Mouse (Mus musculus) kidney, embryonic 14.5 days (tissue): Measurements from ENCODE around the gene Prkca. TPM values are rescaled to one million over a fixed set of nuclear protein-coding genes. Genes with fewer than 3 reads are reported as not detected.

Experiments
- ATAC-seq: fragments of 200-750 bp; cut with Nextera tagmentation; 2 replicates; pipeline ENCODE4 v1.8.0; 2017; ENCODE audit warnings: moderate number of reproducible peaks, mild to moderate bottlenecking, moderate TSS enrichment, moderate library complexity; ENCODE audit not compliant: low FRiP score, low TSS enrichment
- H3K27ac ChIP-seq: fragments of 300-500 bp; sonication (generic); 2 replicates; pipeline ENCODE4 v1.5.1; 2014; ENCODE audit warnings: low read depth, mild to moderate bottlenecking, low read length, moderate library complexity, mixed read lengths
- H3K27me3 ChIP-seq: fragments of 300-500 bp; sonication (generic); 2 replicates; pipeline ENCODE4 v1.6.1; 2014; ENCODE audit warnings: mild to moderate bottlenecking, low read length; ENCODE audit not compliant: control insufficient read depth, insufficient read depth
- H3K36me3 ChIP-seq: fragments of 300-500 bp; sonication (generic); 2 replicates; pipeline ENCODE4 v1.6.1; 2014; ENCODE audit warnings: low read length, mixed read lengths; ENCODE audit not compliant: control insufficient read depth, insufficient read depth
- H3K4me1 ChIP-seq: fragments of 300-500 bp; sonication (generic); 2 replicates; pipeline ENCODE4 v1.6.1; 2014; ENCODE audit warnings: low read length, mixed read lengths; ENCODE audit not compliant: control insufficient read depth, insufficient read depth
- H3K4me2 ChIP-seq: fragments of 300-500 bp; sonication (generic); replicated peaks from 2 replicates; pipeline ENCODE4 v1.6.1; 2014; ENCODE audit warnings: low read depth, mild to moderate bottlenecking, low read length
- H3K4me3 ChIP-seq: fragments of 300-500 bp; sonication (generic); 2 replicates; pipeline ENCODE4 v1.5.1; 2014; ENCODE audit warnings: mild to moderate bottlenecking, low read length
- H3K9ac ChIP-seq: fragments of 300-500 bp; sonication (generic); 2 replicates; pipeline ENCODE4 v1.6.1; 2014; ENCODE audit warnings: low read depth, mild to moderate bottlenecking, low read length, moderate library complexity
- H3K9me3 ChIP-seq: fragments of 300-500 bp; sonication (generic); 2 replicates; pipeline ENCODE4 v1.6.1; 2016; ENCODE audit warnings: low read length; ENCODE audit not compliant: control insufficient read depth
- WGBS: fragments of 180-500 bp; shearing (Covaris S2); extraction: QIAGEN DNeasy Blood & Tissue Kit; methylation state at CpG from one replicate; pipeline ENCODE4 v1.1.7; 2014; 5-methylcytosine and 5-hydroxymethylcytosine counted together
- polyA plus RNA-seq: library from polyadenylated mRNA; unstranded; fragments of >200 nt; fragmentation: Nextera tagmentation; extraction: Ambion mirVana; gene quantifications from 2 replicates; pipeline ENCODE4 v1.2.1, GENCODE M21; 2014

The Prkca gene
- polyA plus RNA-seq, 1 experiment from 2014 or later, result 10.9 TPM

GRCm38 (mm10) chr11:108156107-108156506 is 187.6 kb downstream of the Prkca start:
- Histone ChIP-seq H3K4me2 (no peak overlapping the region), H3K36me3 (no peaks in the 10 kb centered on the region), H3K9ac (no peak overlapping the region), H3K4me1 (peaks cover 7% of the 10 kb centered on the region; the same call in 1 of the 2 replicates), H3K27me3 (no peaks in the 10 kb centered on the region), H3K27ac (no peak overlapping the region), H3K9me3 (peaks cover 8% of the 10 kb centered on the region; the same call in 1 of the 2 replicates), H3K4me3 (no peak overlapping the region)
- ATAC-seq, result no peak
- WGBS, result 77% methylated on average over 5 of the region's 5 CpGs

- Histone ChIP-seq H3K9ac (no peak overlapping the region), H3K9me3 (peaks cover 8% of the 10 kb centered on the region; the same call in 1 of the 2 replicates), H3K27ac (no peak overlapping the region), H3K4me2 (no peak overlapping the region), H3K27me3 (no peaks in the 10 kb centered on the region), H3K36me3 (no peaks in the 10 kb centered on the region), H3K4me3 (no peak overlapping the region), H3K4me1 (peaks cover 14% of the 10 kb centered on the region)
- no peak for ATAC-seq
- 93% methylated on average over 8 of the region's 8 CpGs for WGBS
Observed at GRCm38 (mm10) chr11:108155088-108155580, 188.6 kb downstream of the Prkca start.

GRCm38 (mm10) chr11:108153997-108154841 is 189.5 kb downstream of the Prkca start:
- Histone ChIP-seq H3K4me1 (peaks cover 15% of the 10 kb centered on the region), H3K36me3 (no peaks in the 10 kb centered on the region), H3K9ac (no peak overlapping the region), H3K9me3 (peaks cover 8% of the 10 kb centered on the region; the same call in 1 of the 2 replicates), H3K4me3 (no peak overlapping the region), H3K27me3 (no peaks in the 10 kb centered on the region), H3K27ac (no peak overlapping the region), H3K4me2 (no peak overlapping the region)
- 78% methylated on average over 9 of the region's 9 CpGs for WGBS
- no peak for ATAC-seq

- H3K4me2 ChIP-seq, result no peak overlapping the region
- H3K36me3 ChIP-seq, result no peaks in the 10 kb centered on the region
- H3K27me3 ChIP-seq, result no peaks in the 10 kb centered on the region
- no peak for ATAC-seq
- WGBS, result 47% methylated on average over 4 of the region's 4 CpGs
- H3K9me3 ChIP-seq, result no peaks in the 10 kb centered on the region
- H3K27ac ChIP-seq, result no peak overlapping the region
- H3K4me1 ChIP-seq, result peaks cover 15% of the 10 kb centered on the region
- no peak overlapping the region for H3K9ac ChIP-seq
- no peak overlapping the region for H3K4me3 ChIP-seq
Observed at GRCm38 (mm10) chr11:108152591-108152990, 191.1 kb downstream of the Prkca start.

- WGBS, result 52% methylated on average over 7 of the region's 7 CpGs
- peaks cover 13% of the 10 kb centered on the region for H3K4me1 ChIP-seq
Observed at GRCm38 (mm10) chr11:108150410-108150809, 193.3 kb downstream of the Prkca start.

GRCm38 (mm10) chr11:108149187-108149586 is 194.5 kb downstream of the Prkca start:
- no peaks in the 10 kb centered on the region for H3K9me3 ChIP-seq
- ATAC-seq, result no peak
- no peak overlapping the region for H3K4me3 ChIP-seq
- no peak overlapping the region for H3K27ac ChIP-seq
- 85% methylated on average over 9 of the region's 9 CpGs for WGBS
- no peaks in the 10 kb centered on the region for H3K36me3 ChIP-seq
- H3K27me3 ChIP-seq, result no peaks in the 10 kb centered on the region
- peaks cover 13% of the 10 kb centered on the region for H3K4me1 ChIP-seq
- H3K4me2 ChIP-seq, result no peak overlapping the region
- no peak overlapping the region for H3K9ac ChIP-seq

More at GRCm38 (mm10) chr11:108150410-108150809, 193.3 kb downstream of the Prkca start:
- Histone ChIP-seq H3K9ac (no peak overlapping the region), H3K27me3 (no peaks in the 10 kb centered on the region), H3K9me3 (no peaks in the 10 kb centered on the region), H3K36me3 (no peaks in the 10 kb centered on the region), H3K4me3 (no peak overlapping the region), H3K27ac (no peak overlapping the region), H3K4me2 (no peak overlapping the region)
- ATAC-seq, result no peak

GRCm38 (mm10) chr11:108148491-108148890 is 195.2 kb downstream of the Prkca start:
- no peaks in the 10 kb centered on the region for H3K9me3 ChIP-seq
- no peak overlapping the region for H3K4me2 ChIP-seq
- no peak for ATAC-seq
- 48% methylated on average over 4 of the region's 4 CpGs for WGBS
- H3K27me3 ChIP-seq, result no peaks in the 10 kb centered on the region
- no peak overlapping the region for H3K27ac ChIP-seq
- H3K4me3 ChIP-seq, result no peak overlapping the region
- H3K4me1 ChIP-seq, result peaks cover 13% of the 10 kb centered on the region
- no peaks in the 10 kb centered on the region for H3K36me3 ChIP-seq
- H3K9ac ChIP-seq, result no peak overlapping the region

GRCm38 (mm10) chr11:108145752-108146496 is 197.8 kb downstream of the Prkca start:
- no peaks in the 10 kb centered on the region for H3K27me3 ChIP-seq
- H3K4me3 ChIP-seq, result no peak overlapping the region
- H3K4me1 ChIP-seq, result peaks cover 7% of the 10 kb centered on the region
- H3K4me2 ChIP-seq, result no peak overlapping the region
- no peak for ATAC-seq
- no peak overlapping the region for H3K27ac ChIP-seq
- no peaks in the 10 kb centered on the region for H3K36me3 ChIP-seq
- H3K9me3 ChIP-seq, result no peaks in the 10 kb centered on the region
- no peak overlapping the region for H3K9ac ChIP-seq
- WGBS, result 85% methylated on average over 13 of the region's 13 CpGs

- Histone ChIP-seq H3K4me3 (no peak overlapping the region), H3K9ac (no peak overlapping the region), H3K4me2 (no peak overlapping the region), H3K27me3 (no peaks in the 10 kb centered on the region), H3K9me3 (no peaks in the 10 kb centered on the region), H3K4me1 (peaks cover under 1% of the 10 kb centered on the region), H3K36me3 (no peaks in the 10 kb centered on the region), H3K27ac (no peak overlapping the region)
- WGBS, result 79% methylated on average over 8 of the region's 8 CpGs
- ATAC-seq, result no peak
Observed at GRCm38 (mm10) chr11:108145128-108145527, 198.6 kb downstream of the Prkca start.
